In the genomic region with DNA sequence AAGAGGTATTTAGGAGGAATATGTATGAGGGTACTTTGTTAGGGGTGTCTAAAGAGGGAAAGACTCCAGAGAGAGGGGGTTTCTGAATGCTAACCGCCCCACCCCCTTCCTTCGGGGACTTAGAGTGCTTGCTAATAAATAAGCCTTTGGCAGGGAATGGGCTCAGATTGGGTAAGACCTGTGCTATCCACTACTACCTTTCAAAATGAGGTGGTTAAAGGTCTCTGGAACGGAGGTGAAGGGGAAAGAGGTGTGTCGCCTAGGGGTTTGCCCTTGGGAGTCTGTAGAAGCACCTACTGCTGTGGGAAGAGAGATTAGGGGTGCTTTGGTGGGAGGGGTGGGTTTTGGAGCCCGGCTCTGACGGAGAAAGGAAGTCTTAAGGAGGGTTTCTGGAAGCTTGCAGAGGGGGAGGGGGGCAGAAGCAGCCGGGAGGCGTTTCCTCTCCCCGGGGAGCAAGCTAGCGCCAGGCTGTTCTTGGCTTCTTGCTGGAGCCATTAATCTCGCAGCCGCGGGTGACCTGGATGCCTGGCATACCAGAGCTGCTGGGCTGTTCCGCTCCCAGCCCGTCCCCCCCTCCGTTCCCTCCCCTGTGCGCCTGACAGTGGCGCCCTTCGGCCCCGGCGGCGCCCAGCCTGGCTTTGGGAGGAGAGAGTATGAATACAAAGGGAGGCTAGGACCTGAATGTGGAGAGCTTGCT, we compare ENCODE assay signal across 9 mouse cellular contexts. TPM values are rescaled to one million over a fixed set of nuclear protein-coding genes. Genes with fewer than 3 reads are reported as not detected.
A peak's percentile ranks its signal among the peaks of the same experiment; 100 is the strongest.
DNase-seq lines count a peak whose midpoint lies in the region; ATAC-seq and TF ChIP-seq lines count a peak whose summit lies in the region.
"Had no signal": no experiment of that assay in that cellular context is flagged by ENCODE, and none has a peak within 500 bp of the region (broad histone marks: within the 10 kb centered on the region; RNA-seq: fewer than 3 reads in every experiment).

No protein-coding gene starts in this region.

- TF ChIP-seq POLR2A in cortical plate, adult 2 months (IDR thresholded peaks at IDR 0.05; ENCODE audit: extremely low read depth, insufficient read depth, low read length): no peak

- TF ChIP-seq CTCF in cortical plate, adult 2 months (IDR thresholded peaks at IDR 0.05; ENCODE audit: extremely low read depth, insufficient read depth, low read length): no peak

- WGBS in hindbrain, embryonic 14.5 days: 2% methylated on average over 19 of the region's 22 CpGs
- WGBS in limb, embryonic 10.5 days: 1% methylated on average over 22 of the region's 22 CpGs
- 1% methylated on average over 21 of the region's 22 CpGs for WGBS in midbrain, embryonic 13.5 days
- 2% methylated on average over 22 of the region's 22 CpGs for WGBS in stomach, embryonic 16.5 days

- H3K36me3 ChIP-seq in hindbrain, embryonic 14.5 days (replicated peaks; ENCODE audit: control insufficient read depth, insufficient read depth): peaks cover 99% of the 10 kb centered on the region
- peaks cover 100% of the 10 kb centered on the region for H3K36me3 ChIP-seq in limb, embryonic 10.5 days
- H3K36me3 ChIP-seq in midbrain, embryonic 13.5 days: peaks cover 99% of the 10 kb centered on the region
- peaks cover 34% of the 10 kb centered on the region for H3K36me3 ChIP-seq in stomach, embryonic 16.5 days (ENCODE audit: control insufficient read depth, insufficient read depth, low read length)

- H3K9me3 ChIP-seq in hindbrain, embryonic 14.5 days (ENCODE audit: control insufficient read depth, low read length): no peaks in the 10 kb centered on the region
- no peaks in the 10 kb centered on the region for H3K9me3 ChIP-seq in limb, embryonic 10.5 days (replicated peaks)
- H3K9me3 ChIP-seq in midbrain, embryonic 13.5 days: no peaks in the 10 kb centered on the region
- H3K9me3 ChIP-seq in stomach, embryonic 16.5 days (replicated peaks; ENCODE audit: control insufficient read depth, low read length): no peaks in the 10 kb centered on the region

- no peak overlapping the region for H3K4me3 ChIP-seq in cortical plate, adult 2 months (ENCODE audit: insufficient read depth, low read length)
- H3K4me3 ChIP-seq in hindbrain, embryonic 14.5 days (replicated peaks; ENCODE audit: low read length): no peak overlapping the region
- H3K4me3 ChIP-seq in limb, embryonic 10.5 days: peak overlapping the region; percentile 40
- peak overlapping the region; percentile 16 for H3K4me3 ChIP-seq in midbrain, embryonic 13.5 days (replicated peaks)
- H3K4me3 ChIP-seq in stomach, embryonic 16.5 days (replicated peaks; ENCODE audit: low read length): peak overlapping the region; percentile 9; the same call in 1 of the 2 replicates
- H3K4me3 ChIP-seq: erythroblast, embryonic 14.5 days had no signal

- ATAC-seq in hindbrain, embryonic 14.5 days (ENCODE audit: low FRiP score): peak; percentile 55
- peak; percentile 59 for ATAC-seq in midbrain, embryonic 13.5 days
- peak; percentile 88 for ATAC-seq in stomach, embryonic 16.5 days (ENCODE audit: insufficient read depth, low FRiP score)
- no peak for ATAC-seq in CD4-positive, CD25-positive, alpha-beta regulatory T cell, adult 4 months

- peak; percentile 91 for DNase-seq in adipocyte (ENCODE audit: low spot score)
- peak; percentile 85 to 91 for DNase-seq in gastrocnemius, adult 8-10 months (ENCODE audit: low spot score in 2 of 2)
- DNase-seq in hindbrain, embryonic 14.5 days (ENCODE audit: low spot score): peak; percentile 76
- DNase-seq in limb, embryonic 10.5 days (ENCODE audit: low spot score): peak; percentile 89

- no peaks in the 10 kb centered on the region for H3K27me3 ChIP-seq in hindbrain, embryonic 14.5 days (ENCODE audit: control insufficient read depth, insufficient read depth, low read length)
- H3K27me3 ChIP-seq in limb, embryonic 10.5 days (ENCODE audit: low read depth, poor library complexity, severe bottlenecking): no peaks in the 10 kb centered on the region
- H3K27me3 ChIP-seq in midbrain, embryonic 13.5 days: no peaks in the 10 kb centered on the region
- H3K27me3 ChIP-seq in stomach, embryonic 16.5 days (ENCODE audit: control insufficient read depth, insufficient read depth, low read length): no peaks in the 10 kb centered on the region

- H3K4me1 ChIP-seq in cortical plate, adult 2 months (ENCODE audit: control insufficient read depth, insufficient read depth, low read length): peaks cover 4% of the 10 kb centered on the region; the same call in 1 of the 2 replicates
- peaks cover 60% of the 10 kb centered on the region for H3K4me1 ChIP-seq in hindbrain, embryonic 14.5 days (replicated peaks; ENCODE audit: control insufficient read depth, insufficient read depth, low read length)
- H3K4me1 ChIP-seq in limb, embryonic 10.5 days: peaks cover 73% of the 10 kb centered on the region
- peaks cover 68% of the 10 kb centered on the region for H3K4me1 ChIP-seq in midbrain, embryonic 13.5 days (replicated peaks)
- H3K4me1 ChIP-seq in stomach, embryonic 16.5 days (ENCODE audit: control insufficient read depth, insufficient read depth, low read length): peaks cover 47% of the 10 kb centered on the region

- peak overlapping the region; percentile 47 for H3K9ac ChIP-seq in hindbrain, embryonic 14.5 days
- H3K9ac ChIP-seq in midbrain, embryonic 13.5 days (replicated peaks): peak overlapping the region; percentile 52
- peak overlapping the region; percentile 11 for H3K9ac ChIP-seq in stomach, embryonic 16.5 days (ENCODE audit: low read length)

- peak overlapping the region; percentile 86 for H3K27ac ChIP-seq in cortical plate, adult 2 months (ENCODE audit: insufficient read depth, low read length)
- peak overlapping the region; percentile 39 for H3K27ac ChIP-seq in hindbrain, embryonic 14.5 days
- H3K27ac ChIP-seq in limb, embryonic 10.5 days: peak overlapping the region; percentile 82
- peak overlapping the region; percentile 73 for H3K27ac ChIP-seq in midbrain, embryonic 13.5 days
- peak overlapping the region; percentile 76 for H3K27ac ChIP-seq in stomach, embryonic 16.5 days (ENCODE audit: low read length)

- H3K4me2 ChIP-seq in hindbrain, embryonic 14.5 days (replicated peaks): peak overlapping the region; percentile 27
- peak overlapping the region; percentile 47 for H3K4me2 ChIP-seq in midbrain, embryonic 13.5 days (replicated peaks)
- peak overlapping the region; percentile 41 for H3K4me2 ChIP-seq in stomach, embryonic 16.5 days (ENCODE audit: low read depth, low read length)

RNA-seq across cellular contexts. Expression of a gene that starts 9.6 kb away (rescaled TPM):
- polyA plus RNA-seq in cortical plate, adult 2 months (2012; rRNA removed): 13.3 and 16.1 TPM in 2 replicates
- total RNA-seq in gastrocnemius, adult 8-10 months (2022): 10 to 100 TPM; 12.7 to 17.4 (median 15.0) TPM
- polyA plus RNA-seq in hindbrain, embryonic 14.5 days (2014; fragmentation: Nextera tagmentation; extraction: Ambion mirVana): 54.1 and 56.8 TPM in 2 replicates
- 41.6 and 49.1 TPM in 2 replicates for polyA plus RNA-seq in limb, embryonic 10.5 days (2016; fragmentation: Nextera tagmentation; extraction: Ambion mirVana)
- polyA plus RNA-seq in midbrain, embryonic 13.5 days (2015; fragmentation: Nextera tagmentation; extraction: Ambion mirVana): 65.0 and 80.6 TPM in 2 replicates
- 21.1 and 26.3 TPM in 2 replicates for polyA plus RNA-seq in stomach, embryonic 16.5 days (2015; fragmentation: Nextera tagmentation; extraction: Ambion mirVana)
- not detected for polyA plus RNA-seq in CD4-positive, CD25-positive, alpha-beta regulatory T cell, adult 4 months (2017; shearing (Covaris generic))

Comparison
In these comparisons a context has a peak if more than half of its experiments do, and no peak if none do; other contexts are left out.
1. H3K4me3 ChIP-seq: peak in limb, embryonic 10.5 days (single experiment), midbrain, embryonic 13.5 days (single experiment) and stomach, embryonic 16.5 days (single experiment); none in cortical plate, adult 2 months (single experiment) and hindbrain, embryonic 14.5 days (single experiment).
2. RNA of a gene that starts 9.6 kb away (polyA plus RNA-seq): 65.0 to 80.6 TPM in midbrain, embryonic 13.5 days, 54.1 to 56.8 TPM in hindbrain, embryonic 14.5 days, 41.6 to 49.1 TPM in limb, embryonic 10.5 days, 21.1 to 26.3 TPM in stomach, embryonic 16.5 days and 13.3 to 16.1 TPM in cortical plate, adult 2 months; not detected in CD4-positive, CD25-positive, alpha-beta regulatory T cell, adult 4 months; every median in the first group is over 10 times any median in the second.
3. Peak in every context shown above with its lines, with median percentiles within 50 percentile points of each other: DNase-seq, H3K27ac ChIP-seq, H3K4me2 ChIP-seq and H3K9ac ChIP-seq.